Mouse (Mus musculus): ENCODE data around the gene Syn1. TPM values are rescaled to one million over a fixed set of nuclear protein-coding genes. Genes with fewer than 3 reads are reported as not detected.

Syn1 gene
- total RNA-seq (2021) = 10 to 100 TPM in 1 of 2 experiments, 1 to 10 TPM in 1; 6.4 to 12.3 TPM
- long read RNA-seq, experiment 1, partial matches to known transcripts = 2 of 5 reads
- long read RNA-seq, experiment 1, other reads (novel, unspliced or antisense) = 2 of 5 reads
- long read RNA-seq, experiment 2, partial matches to known transcripts = 1 of 4 reads
- long read RNA-seq, experiment 2, other reads (novel, unspliced or antisense) = 0 of 4 reads

DNA sequence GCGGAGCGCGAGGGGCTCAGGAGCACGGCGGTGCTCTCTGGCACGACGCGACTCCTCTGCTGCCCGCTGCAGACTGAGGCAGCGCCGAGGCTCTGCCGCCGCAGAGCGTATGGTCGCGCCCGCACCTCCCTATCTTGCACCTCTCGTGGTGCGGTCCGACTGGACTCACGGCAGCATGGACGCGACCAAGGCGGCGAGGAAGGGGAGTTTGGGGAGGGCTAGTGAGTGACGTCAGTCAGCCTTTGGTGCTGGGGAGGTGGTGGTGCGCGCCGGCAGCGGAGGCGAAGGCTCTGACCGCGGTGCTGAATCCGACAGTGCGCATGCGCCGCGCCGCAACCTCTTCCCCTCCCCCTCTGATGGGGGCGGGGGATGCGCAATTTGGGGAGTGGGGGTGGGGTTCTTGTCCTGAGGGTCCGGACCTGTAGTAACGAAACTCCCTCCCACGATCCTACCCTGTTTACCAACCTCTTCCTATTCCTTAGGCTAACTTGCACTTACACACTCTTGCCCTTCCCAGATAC is at the start of gene Syn1:
Gene Syn1 (minus strand): TSS at position 161 of the 521 bp plus-strand sequence.
- peak; percentile 81 for DNase-seq

DNA sequence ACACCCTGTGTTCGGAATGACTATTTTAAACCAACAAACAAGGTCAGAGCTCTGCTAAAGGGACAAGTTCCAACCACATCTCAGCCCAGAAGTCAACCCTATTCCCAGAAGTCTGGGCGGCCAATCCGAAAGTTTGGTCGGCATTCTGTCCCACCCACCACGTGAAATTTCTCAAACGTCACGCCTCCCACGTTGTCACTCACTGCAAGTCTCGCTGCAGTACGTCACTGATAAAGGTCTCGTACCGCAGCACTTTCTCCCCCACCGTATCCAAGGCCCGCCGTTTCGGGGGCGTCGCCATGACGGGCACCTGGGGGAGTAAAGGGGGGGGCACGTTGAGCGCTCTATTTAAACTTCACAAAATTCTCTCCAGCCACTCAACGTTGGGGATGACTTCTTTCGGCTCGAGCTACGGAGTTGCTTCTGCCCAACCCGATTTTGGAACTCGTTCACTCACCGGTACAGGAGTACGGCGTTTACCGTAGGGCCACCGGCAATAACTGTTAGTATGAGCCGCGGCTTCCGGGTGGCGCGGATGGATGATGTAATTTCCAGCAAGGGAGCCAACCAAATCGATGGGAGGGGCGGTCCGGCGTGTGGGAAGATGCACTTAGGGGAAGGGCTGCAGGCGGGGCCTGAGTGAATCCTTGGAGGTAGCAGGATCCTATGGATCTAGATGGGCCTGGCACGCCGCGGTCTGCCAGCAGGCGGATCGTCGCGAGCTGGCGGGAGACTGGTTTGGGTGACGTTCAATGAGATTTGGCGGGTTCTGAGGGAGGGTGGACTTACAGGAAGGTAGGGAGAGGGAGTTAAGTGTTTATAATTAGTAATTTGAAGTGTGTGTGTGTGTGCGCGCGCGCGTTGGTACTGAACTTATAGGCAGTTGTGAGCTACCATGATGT is 40.9 kb upstream of the Syn1 start, which contains the start of gene Uxt:
Gene Uxt (minus strand): TSS at position 541 of the 902 bp plus-strand sequence.
- DNase-seq = peak; percentile 90

DNA sequence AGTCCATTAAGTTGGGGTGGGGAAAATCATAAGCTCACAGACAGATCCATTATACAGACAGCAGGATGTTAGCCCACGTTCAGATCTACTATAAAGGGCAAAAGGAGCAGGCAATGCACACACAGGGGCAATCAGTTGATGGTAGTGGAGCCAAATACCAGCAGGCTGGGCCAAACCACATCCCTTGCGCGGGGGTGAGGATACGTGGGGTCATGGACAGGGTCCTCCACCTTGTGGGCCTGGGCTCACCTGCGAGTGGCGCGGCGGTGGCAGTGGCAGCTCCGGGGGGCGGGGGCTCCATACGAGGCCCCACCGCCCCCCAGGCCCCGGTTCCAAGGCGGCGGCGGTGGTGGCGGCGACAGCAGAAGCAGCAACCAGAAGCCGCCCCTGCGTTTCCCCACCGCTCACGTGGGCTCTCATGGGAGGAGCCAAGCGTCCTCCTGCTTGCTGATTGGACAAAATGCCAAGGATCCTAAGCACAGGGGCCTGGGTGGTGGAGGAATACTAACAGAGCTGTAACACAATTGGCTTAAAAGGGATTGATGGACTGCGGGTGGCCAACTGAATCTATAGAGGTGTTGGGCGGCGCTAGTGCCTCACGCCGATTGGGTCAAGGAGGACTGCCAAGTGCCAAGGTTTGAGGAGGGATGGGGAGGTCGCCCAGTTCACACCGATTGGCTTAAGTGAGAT is 29.5 kb upstream of the Syn1 start, which contains the start of gene Elk1:
Gene Elk1 (minus strand): TSS at position 418 of the 690 bp plus-strand sequence.
- DNase-seq = peak; percentile 86

DNA sequence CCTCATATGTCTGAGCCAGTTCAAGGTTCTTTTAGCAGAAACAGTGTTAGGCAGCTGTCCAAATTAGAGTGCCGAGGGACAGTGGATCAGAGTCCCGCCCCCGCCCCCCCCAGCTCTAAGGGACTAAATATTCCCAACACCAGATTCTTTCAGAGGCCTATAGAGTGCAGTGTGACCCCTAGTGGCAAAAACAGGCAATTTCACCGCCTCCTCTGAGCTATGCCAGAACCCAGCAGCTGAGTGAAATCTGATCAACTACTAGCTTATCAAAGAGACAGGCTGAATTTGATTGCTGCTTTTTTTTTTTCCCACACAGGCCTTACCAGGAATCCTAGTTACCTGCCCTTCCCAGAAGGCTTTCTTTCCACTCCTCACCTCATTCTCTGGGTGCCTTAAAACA is 25.3 kb upstream of the Syn1 start:
- peak; percentile 56 for DNase-seq

DNA sequence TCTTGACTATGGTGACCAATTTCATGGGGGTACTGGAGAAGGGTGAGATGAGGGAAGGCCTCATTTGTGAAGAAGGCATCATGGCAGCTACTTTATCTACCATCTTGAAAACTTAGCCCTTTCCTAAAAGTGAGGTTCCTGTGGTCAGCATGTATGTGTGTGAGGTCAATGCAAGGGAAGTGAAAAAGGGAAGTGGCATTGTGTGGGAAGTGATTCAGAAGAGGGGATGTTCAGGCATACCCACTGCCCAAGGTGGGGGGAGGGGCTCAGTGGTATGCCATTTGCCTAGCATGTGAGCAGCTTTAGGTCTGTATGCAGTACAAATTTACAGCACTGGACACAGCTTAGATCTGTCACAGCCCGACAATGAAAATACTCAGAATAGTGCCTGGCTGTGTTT is 11.2 kb upstream of the Syn1 start:
- no peak for DNase-seq

DNA sequence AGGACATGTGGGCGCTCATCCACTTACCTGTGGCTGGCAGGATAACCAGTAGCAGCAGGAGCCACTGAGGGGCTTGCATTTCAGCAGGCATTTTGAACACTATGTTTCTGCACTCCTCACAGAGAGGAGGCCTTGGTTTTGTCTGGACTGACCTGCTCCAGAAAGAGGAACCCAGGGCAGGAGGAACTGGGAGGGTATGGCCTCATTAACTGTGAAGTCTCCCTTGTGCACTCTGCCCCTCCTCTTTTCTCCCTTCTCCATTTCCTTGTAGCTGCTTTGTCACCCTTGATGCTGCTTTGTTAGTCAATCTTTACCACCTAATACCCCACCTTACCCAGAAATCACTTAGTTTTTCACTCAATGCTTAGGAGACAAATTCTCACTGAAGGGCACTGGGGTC is 10.6 kb upstream of the Syn1 start, which contains the start of gene Cfp:
Gene Cfp (minus strand): TSS at position 192 of the 400 bp plus-strand sequence.
- DNase-seq = no peak

DNA sequence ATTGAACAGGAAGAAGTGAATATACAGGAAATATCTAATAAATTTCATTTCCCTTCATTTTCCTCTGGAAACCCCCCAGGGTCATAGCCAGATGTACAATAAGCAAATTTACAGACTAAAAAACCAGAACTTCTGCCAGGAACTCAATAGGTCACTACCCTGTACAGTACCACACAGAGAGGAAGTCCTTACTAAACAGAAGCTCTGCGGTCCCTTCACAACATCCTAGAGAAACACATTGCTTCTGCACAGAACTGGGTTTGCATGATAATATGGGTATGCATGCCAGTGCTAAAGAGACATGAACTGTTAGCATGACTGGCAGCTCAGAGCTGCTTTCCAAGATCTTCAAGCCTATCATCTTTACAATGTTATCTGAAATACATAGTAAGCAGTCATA is 9.1 kb upstream of the Syn1 start:
- no peak for DNase-seq

DNA sequence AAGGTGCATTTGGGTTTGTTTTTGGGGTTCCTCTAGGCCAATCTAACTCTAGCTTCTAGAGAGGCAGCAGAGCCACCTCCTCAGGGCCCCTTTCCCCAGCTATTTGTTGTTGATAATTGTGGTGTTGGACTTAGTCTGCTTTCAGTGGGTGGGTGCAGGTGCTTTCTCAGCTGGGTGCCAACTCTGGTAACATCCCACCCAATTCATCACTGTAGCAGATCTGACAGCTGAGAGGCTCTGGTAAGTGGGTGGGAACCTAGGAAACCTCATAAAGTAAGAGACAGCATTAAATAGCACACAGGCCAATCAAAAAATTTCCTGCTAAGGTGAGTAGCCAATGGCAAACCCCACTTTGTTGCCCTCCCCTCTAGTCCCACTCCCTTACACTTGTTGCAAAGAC is 4.2 kb upstream of the Syn1 start:
- DNase-seq = no peak

DNA sequence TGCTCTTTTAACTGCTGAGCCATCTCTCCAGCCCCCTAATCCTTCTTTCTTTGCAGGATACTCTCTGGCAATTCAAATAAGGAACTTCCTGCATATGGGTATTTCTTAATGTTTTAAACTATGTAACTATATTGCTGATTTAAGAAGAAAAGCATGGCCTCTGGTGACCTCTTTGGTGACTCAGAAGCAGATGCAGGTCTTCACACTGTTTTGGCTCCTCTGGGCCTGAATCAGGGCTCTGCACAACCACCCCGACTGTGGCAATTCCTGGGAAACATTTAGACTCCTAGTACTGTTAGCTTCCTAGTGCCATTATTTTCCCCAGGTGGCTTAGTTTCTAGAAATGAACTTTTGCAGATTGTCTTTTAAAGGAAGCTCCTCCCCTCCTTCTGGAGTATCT is 2.7 kb upstream of the Syn1 start:
- DNase-seq = no peak

DNA sequence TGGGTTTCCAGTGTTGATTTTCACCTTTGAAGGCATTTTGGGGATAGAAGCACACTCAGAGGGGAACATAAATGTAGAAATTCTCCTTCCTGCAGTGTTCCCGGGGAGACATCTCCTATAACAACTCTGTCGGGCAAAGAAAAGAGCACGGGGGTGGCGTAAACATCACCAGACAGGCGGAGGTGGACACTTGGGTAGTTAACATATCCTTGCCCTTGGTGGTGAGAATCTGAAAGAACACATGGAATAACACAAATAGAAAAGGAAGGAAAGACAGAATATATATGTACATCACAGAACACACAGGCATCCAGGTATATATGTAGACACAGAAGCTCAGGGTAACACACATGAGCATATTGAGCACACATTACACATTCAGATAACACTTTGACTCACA is 562 bp upstream of the Syn1 start:
- DNase-seq = no peak

DNA sequence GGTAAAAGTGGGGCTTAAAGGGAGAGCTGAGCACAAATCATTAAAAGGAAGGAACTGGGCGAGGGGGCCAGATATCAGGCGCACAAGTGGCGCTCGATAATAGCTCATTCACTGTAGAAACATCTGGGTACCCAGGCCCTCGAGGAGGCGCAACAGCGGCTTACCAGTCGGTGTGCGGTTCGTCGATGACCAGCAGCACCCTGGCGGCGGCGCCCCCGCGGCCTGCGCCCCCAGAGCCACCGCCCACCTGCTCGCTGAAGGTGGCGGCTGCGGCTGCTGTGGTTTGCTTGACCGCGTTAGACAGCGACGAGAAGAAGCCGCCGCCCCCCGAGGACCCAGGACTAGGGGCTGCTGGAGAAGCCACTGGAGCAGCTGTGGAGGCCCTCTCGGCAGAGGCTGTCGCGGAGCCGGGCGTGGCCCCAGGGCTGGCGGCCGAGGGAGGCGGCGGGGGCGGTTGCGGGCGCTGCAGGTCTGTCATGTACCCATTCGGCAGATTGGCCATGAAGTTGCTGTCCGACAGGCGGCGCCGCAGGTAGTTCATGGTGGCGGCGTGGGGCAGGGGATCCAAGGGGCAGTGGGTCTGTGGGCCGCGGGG is 458 bp downstream of the Syn1 start:
- no peak for DNase-seq

DNA sequence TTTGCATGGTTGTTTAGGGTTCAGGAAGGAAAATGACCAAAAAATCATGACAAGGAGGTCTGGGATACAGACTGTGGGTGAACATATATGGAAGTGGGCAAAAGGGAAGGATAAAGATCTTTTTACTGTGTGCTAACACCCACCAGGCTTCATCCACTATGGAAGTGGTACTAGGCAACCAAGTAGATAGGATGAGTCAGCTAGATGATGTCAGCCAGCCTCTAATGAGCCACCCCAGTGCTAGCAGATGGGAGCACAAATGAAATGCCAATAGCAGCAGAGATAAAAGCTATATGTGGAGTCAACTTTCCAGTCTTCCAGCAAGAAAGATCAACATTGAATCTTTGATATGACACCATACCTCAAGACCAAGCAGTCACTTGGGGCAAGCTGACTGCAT is 5.7 kb downstream of the Syn1 start:
- no peak for DNase-seq

DNA sequence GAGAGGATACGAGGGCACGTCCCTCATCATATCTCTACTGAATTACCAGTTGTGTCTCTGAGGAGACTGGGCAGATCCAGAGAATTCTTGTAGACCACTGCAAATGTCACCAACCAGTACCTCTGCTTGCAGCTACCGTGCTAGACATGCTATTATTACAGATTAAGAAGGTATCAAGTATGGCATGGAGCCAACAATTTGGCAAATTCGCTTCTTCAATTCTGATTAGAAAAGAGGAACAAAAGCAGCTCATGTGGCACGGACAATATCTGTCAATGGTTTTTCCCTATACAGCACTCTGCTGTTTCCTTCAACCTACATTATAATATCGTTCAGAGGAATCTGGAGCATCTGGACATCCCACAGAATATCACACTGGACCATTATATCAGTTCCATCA is 7.1 kb downstream of the Syn1 start:
- DNase-seq = no peak

DNA sequence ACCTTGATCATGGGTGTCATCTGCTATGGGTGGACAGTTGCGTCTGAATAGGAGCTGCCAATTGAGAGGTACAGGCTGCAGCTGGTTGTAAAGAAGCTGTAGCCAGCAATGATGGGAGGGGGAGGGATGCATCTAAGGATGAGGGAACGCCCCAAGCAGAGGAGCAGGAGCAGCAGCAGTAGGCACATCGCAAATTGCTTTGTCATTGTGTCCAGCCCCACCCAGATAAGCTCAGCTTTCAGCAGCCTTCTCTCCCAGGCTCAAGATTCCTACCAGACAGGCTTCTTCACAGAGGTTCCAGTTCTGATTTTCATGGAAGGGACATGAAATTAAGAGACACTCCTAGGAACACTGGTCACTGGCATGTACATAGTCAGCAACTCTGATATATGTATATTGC is 10.7 kb downstream of the Syn1 start:
- DNase-seq = no peak

DNA sequence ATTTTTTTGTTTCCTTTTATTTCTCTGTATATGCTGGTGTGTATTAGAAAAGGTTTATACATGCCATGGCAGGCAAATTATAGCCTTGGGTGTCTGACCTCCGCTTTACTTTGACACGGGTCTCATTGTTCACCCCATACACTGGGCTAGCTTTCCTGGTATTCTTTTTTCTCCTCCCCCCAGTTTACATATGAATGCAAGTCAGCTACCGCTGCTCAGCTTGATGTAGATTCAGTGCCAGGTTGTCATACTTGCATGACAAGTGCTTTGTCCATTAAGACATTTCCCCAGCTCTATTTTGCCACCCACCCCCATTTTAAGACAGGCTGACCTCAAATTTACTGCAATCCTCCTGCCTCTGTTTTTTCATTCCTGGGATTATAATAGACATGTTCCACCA is 45.6 kb downstream of the Syn1 start:
- no peak for DNase-seq

DNA sequence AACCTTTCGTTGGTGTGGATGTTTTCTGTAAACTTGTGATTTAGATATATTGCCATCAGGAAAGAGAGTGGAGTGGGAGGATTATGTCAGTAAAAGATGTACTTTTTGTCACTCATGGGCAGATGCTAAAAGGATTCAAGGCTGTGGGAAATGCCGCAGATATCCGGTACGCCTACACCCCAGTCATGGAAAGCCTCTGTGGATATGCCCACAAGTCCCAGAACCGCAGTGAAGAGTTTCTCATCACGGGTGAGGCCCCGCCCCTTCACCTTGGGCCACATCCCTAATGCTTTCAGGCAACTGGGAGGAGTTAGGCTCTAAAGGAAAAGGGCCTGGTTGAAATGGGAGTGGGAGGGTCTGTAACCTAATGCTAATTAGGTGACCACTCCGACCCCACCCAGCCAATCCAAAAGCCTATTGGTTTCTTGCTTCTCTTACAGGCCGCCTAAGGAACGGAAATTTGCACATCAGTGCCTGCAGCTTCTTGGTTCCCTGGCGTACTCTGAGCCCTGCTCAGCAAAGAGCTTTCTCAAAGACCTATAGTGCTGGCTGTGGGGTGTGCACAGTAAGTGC is 47.8 kb downstream of the Syn1 start:
- DNase-seq = no peak

DNA sequence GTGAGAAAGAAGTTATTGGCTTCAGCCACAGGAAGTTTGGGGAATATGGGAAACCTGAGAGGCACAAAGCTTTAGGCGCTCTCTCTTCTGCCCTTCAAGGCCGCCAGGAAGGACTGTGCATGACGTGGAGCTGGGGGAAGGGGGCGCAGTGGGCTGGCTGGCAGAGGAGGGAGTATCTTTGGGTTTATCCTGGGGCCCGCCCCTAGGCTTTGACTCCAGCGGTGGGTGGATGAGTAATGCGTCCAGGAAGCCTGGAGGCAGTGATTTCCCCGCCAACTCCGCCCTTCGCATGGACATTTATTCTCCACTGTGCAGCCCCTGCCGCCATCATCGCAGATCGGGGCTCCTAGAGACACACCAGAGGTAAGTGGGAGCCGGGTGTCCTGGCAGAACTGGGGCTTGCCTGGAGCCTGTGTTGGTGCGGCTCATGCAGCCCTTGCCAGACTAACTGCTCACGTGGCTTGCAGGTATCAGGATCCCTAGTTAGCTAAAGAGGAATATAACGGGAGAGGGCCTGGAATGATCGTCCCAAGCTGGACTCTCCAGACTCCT is 50.8 kb downstream of the Syn1 start, which contains the start of gene Timp1:
Gene Timp1 (plus strand): TSS at position 205 of the 552 bp plus-strand sequence.
- peak; percentile 79 for DNase-seq

DNA sequence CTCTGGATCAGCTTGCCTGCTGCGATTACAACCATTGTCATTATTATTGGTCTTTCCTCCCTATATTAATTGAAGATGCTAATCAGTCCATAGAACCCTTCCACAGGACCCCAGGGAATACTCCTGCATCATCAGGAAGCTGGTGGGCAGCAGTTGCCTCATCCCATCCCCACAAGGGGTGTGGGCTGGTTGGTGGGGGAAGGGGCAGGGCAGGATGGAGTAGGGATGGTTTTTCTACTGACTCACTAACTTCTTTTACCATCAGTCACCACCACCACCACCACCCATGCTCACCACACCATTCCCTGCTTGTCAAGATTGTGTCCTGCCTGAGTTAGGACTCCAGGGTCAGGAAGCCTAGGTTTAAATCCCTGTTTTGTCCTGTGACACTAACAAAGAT is 51.6 kb downstream of the Syn1 start:
- no peak for DNase-seq

DNA sequence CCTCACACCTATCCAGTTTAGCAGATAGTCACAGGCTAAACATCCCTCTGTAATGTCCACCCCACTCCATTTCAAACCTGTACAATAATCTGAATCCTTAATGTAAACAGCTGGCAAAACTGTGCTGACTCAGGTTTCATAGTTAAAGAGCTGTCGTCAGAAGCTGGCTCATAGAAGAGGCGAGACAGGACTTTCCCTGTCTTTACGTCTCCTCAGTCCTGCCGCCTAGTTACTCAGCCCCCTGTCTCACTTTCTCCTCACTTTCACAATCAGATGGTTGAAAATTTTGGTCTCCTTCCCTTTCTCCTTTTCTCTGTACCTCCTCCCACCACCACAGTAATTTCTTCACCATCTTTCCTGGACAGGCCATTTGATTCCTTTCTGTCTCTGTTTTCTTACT is 52.7 kb downstream of the Syn1 start:
- no peak for DNase-seq

DNA sequence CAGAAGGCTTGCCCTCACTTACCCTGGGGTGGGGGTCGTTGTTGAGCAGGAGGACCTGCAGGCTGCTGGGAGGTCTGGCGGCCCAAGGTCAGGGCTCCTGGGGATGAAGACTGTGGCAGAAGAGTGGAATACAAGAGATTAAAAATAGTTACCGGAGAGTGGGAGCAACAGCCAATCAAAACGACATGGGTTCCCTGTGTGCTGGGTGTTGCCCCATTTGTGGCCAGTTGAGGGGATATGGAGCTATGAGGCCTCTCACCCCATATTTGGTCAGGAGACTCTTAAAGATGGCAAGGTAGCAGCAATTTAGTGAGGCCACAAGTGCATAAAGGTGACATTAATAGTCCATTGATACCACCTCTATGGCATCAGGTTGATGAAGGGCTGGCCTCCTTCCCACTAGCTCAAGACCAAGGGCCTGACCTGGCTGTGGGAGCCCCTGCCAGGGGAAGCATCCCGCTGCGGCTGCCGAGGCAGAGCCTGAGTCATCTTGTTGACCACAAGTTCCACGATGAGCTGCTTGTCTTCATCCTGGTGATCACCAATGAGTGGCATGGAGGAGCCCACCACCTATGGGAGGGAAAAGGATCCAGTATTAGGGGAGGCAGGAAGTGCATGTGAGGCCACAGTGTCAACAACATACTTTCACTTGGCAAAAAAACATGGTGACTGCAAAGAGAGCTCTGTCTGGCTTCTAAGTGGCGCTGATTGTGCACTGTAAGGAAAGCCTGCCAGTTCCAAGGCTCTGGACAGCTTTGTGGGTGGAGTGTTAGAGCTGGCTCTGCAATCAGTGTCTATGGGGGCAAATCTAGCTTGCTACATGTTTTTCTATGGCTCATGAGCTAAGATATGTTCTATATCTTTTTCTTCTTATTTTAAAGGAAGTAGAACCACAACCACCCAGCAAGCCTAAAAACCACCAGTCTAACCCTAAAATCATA is 57.4 kb downstream of the Syn1 start:
- no peak for DNase-seq
